Mouse (Mus musculus) frontal cortex, postnatal 36 days (tissue): ENCODE data around the gene Tnfsf4.
A peak's percentile ranks its signal among the peaks of the same experiment; 100 is the strongest.

Experiments used
- DNase-seq, 2 experiments: peaks; one replicate each; pipeline ENCODE4 v3.0.0; 2022; ENCODE audit warnings: low spot score in 2 of 2

Tnfsf4 gene

DNA sequence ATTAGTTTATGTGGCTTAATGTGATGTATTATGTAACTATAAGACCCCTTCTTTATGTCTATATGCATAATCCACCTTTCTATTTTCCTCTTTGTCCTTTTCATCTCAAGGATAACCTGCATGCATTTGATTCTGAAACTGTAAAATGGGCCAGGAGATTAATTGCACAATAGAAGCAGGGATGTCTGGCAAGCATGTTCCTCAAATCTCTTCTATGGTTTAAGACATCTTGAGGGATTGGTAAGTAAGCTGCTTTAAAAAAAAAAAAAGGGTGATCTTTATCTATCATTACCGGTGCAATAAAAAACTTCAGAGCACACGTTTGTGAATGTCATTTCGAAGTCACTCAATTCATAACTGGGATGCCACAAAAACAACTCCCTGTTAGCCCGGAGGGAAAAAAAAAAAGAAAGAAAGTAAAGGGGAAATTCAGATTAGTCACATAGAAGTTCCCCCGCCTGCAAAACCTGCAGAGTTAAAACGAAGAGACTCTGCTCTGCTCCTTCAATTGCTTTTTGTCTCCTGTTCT, at the start of gene Tnfsf4:
Tnfsf4 (plus strand) TSS at position 479 of the 529 bp plus-strand sequence.
- no peak for DNase-seq

DNA sequence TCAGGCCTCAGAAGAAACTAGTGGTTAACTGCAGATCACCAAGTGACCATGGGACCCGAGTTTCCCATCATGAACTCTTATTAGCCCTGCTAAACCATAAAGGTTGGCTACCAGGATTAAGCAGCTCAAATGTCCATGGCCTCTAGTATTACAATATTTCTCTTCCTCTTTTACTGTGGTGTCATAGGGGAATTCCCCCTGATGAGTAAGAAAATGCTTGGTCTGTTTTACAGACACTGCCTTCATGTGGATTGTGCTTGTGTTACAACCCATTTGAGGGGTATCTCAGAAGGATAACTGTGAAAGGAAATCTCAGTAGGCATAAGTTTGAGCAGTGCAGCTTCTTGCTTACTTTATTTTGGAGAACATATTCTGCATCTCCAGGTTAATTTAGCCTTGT, 44.2 kb upstream of the Tnfsf4 start:
- no peak for DNase-seq

DNA sequence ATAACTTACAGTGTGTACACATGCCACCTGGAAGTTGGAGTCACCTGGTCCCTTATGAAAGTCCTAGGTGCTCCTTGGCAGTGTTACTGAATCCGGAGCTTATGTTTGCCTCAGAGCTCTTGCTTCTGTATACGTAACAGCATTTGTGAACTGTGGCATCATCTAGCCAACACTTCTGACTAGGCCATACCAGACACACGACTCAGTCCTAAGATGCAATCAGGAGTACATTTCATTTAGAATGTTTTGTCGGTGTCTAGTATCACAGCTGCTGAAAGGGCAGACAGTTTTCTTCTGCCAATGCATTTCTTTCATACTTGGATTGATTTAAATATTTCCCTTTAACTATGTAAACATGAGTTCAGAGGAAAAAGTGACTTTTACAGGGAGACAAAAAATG, 30.2 kb upstream of the Tnfsf4 start:
- DNase-seq = no peak

DNA sequence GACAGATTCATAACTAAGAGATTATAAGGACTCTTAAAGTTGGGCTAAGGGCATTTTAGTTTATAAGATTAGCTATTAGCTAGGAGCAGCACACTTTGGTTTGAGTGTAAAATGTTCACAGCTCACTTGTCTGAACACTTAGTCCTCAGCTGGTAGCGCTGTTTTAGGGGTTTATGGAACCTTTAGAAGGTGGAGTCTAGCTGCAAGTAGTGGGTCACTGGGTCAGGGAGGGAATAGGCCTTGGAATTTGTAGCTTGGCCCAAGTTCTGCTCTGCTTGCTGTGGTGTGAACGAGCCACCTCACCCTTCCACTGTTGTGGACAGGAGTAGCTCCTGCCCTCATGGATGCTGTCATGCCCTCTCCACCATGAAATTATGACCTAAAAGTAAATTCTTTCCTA, 23.3 kb upstream of the Tnfsf4 start:
- DNase-seq = no peak

DNA sequence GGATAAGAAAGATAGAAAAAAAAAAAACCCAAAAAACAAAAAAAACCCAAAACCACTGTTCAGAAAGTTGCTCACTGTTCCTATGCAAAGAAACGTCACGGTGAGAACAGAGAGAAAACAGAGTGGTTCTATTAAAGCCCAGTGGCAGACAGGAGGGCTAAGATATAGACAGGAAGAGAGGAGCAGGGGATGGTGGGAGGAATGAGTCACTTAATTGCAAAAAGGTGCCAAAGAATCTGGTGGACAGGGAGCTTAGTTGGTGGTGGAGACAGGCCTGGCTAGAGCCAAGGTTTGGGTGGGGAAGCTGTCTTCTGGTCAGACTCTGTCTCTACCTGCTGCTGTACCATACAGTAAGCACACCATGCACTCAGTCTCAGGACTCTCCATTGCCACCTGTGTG, 19.3 kb upstream of the Tnfsf4 start:
- DNase-seq = no peak

DNA sequence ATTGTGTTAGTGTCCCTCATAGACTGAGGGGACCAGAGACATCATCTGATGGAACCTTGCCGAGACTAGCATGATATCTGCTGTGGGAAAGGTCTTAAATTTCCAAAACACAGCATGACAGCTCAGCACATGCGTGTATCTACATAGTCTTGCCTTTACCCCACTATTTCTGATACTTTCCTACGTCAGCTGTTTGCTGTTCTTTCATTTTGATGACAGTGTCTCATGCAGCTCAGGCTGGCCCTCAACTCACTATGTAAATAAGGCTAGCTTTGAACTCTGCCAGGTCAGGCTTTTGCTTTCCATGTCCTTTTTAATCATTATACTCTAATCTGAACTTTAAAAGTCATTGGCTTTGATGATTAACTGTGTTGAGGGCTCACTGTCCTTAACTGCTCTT, 16.6 kb upstream of the Tnfsf4 start:
- no peak for DNase-seq

DNA sequence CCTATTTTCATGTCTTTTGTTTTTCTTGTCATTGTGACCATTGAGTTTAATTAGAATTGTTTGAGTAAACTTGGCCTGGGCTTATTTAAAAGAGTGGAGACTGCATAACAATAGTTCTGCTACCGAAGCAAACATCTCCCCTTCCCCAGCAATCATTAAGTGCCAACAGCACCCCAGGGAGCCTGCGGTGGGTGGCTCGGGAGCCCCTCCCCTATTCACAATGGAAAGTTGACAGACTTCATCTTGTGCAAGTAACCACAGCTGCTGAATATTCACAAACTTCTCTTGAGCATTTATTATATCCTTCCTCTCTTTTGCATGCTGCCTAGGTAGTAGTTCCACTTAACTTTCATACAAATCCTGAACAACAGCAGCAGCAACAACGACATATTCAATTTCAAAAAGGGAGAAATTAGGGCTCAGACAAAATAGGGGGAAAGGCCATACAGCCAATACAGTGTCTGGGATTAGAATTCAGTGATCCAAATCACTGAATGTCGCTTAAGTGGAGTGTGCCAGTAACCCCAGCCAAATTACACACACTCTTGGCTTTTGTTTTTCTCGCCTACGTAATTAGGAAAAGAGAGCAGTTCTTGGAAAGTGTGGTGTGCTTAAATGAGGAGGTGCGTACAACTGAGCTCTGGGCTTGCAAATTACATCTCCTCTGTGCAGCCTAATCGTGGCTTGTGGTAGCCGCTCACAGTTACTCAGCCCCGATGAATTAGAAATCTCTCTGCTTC, 15.4 kb upstream of the Tnfsf4 start:
- DNase-seq = peak; percentile 3 to 4

DNA sequence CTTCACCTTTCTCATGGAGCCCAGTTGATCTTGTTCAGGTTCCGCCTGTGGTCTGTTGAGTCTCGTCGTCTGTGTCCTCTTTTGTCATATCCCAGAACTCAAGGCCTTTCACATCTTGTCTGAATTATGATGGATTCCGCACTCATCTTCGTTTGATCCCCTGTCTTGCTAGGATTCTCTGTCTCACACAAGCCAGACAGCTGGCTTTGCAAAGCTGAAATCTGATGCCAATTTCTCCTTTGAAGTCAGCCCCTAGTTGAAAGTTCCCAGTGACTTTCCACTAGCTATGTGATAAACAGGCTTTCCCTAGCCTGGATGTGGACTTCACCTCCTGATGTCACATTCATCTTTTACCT, 14.8 kb upstream of the Tnfsf4 start:
- no peak for DNase-seq

DNA sequence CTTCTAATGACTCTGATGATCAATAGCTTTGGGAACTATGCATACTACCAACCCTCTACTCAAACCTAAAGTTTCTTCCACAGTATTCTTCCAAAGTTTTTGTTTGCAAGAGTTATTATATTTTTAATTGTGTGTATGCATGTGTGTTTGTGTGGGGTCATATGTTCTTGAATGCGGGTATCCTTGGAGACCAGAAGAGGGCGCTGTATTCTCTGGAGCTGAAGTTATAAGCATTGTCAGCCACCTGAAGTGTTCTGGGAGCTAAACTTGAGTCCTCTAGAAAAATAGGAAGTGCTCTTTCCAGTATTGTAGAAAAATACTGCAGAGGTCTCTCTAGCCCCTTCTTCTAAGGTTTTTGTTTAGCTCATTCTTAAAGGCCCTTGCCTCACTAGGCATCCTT, 5.1 kb upstream of the Tnfsf4 start:
- DNase-seq = no peak

DNA sequence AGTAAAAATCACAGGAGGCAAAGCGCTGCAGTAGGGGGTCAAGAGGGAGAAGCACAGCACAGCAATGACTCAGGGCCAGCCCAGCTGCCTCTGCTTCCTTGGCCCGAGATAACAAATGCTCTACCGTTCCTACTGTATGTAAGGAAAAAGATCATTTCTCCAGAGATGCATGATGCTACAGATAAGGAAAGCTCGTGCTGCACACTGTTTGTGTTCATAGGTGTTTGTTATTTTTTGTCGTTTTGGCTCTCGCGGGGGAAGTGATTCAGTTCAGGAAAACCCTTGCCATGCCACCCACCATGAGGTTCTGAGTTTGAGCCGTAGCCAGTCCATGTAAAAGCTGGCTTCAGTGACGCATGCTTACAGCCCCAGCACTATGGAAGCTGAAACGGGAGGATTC, 2.3 kb upstream of the Tnfsf4 start:
- no peak for DNase-seq

DNA sequence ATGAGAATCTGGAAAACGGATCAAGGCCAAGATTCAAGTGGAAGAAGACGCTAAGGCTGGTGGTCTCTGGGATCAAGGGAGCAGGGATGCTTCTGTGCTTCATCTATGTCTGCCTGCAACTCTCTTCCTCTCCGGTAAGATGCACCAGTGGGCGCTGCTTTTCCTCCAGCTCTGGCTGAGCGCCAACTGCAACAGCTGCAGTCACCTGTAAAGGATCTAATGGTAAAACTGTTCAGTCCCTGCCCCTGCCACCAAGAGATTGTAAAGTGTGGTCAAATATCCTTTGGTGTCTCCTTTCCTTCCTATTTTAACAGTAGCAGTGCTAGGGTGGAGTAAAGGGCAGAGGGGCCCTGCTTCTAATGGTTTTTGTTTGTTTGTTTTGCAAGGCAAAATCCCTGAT, 401 bp downstream of the Tnfsf4 start:
- no peak for DNase-seq

DNA sequence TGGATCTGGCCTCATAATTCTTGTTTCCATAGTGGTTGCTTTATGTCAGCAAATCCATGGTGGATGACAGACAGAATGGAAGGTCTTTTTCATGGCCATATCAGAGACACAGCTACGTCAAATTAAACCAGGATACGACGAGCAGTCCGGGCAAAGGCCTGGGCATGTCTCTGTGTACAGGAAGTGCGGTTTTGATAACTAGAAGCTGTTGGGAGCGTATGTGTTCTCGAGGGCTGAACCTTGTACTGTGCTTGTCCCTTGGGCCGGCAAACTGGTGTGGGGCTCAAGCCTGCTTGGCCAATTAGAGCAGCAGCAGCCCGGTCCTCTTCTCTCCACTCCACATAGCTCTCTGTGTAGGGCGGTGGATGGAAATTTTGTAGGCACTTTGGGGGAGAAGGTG, 1.1 kb downstream of the Tnfsf4 start:
- DNase-seq = no peak

DNA sequence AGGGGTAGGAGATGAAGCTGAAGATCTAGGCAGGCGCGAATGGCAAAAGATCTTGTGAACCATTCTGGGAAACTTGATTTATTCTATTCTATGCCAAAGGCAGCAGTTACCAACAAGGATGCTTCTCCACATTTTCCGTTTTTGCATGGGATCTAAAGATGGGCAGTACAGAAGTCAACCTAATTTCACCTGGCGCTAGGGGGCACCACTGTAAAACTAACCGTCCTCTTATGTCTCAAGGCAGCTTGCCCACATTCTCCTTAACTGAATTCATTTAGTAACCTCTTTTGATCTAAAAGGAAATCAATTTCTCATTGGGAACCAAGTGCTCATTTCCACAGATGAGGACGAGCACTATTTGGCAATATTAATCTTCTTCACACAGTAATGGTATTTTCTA, 4.9 kb downstream of the Tnfsf4 start:
- DNase-seq = peak; percentile 79 to 89

DNA sequence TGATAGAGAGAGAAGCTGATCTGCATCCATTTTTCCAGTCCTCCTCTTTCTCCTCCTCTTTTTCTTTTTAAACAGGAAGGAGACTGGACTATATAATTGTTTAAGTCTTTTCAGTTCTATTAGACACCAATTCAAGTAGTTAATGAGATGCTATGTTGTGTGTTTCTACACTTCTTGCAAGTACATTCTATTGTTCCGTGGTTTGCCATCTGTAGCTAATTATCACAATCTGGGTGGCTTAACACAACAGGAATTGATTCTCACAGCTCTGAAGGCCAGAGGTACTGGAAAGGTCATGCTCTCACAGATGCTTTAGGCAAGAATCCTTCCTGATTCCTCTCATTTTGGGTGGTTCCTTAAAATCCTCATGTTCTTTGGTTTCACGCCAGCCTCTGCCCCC, 7.9 kb downstream of the Tnfsf4 start:
- no peak for DNase-seq

DNA sequence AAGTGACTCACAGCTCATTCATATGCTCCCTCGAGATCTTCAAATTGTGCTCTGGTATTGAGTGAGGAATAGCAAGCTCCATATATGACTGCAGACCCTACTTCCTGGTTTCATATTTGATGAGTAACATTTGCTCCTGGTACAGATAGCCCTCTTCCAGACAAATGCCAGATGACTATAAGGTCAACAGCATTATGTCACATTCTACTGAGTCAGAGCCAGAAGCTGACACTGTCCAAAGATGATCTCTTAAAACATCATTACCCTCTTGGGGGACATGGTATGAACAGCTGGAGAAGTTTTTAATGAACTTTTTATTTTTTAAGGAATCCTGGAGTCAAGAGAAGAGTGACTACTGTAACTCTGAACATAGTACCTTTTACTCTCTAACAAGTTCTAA, 11.3 kb downstream of the Tnfsf4 start:
- DNase-seq = no peak

DNA sequence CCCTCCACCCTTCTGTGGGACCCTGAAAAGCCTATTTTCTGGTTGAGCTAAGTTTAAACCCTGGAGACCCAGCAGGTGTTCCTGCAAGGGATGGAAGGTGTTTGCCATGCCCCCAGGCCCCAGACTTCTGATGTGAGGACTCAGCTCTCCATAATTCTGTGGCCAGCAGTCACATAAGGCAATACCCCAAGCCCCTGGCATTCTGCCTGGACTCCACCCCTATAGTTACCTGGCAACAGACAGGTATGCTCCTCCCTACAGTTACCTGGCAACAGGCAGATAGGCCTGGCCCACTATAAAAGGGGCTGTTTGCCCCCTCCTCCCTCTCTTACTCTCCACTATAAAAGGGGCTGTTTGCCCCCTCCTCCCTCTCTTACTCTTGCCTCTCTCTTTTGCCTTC, 24.7 kb downstream of the Tnfsf4 start:
- DNase-seq = no peak

DNA sequence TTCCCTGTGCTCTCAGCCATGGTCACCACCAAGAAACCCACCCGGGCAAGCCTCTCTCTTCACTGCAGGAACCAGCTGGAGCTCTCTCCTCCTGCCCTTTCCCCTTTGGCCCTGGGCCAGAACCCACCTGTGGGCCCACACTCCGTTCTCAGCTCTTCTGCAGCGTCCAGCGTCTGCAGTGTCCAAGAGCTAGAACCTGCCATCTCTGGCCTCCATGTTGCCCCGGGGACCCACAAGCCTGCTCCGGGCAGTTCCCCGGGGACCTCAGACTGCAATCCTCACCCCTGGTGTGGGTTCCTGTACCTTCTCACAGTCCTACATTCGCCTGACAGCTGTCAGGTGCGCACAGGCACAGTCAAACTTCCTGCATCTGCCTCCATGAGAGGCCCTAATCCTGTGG, 25.4 kb downstream of the Tnfsf4 start:
- no peak for DNase-seq

DNA sequence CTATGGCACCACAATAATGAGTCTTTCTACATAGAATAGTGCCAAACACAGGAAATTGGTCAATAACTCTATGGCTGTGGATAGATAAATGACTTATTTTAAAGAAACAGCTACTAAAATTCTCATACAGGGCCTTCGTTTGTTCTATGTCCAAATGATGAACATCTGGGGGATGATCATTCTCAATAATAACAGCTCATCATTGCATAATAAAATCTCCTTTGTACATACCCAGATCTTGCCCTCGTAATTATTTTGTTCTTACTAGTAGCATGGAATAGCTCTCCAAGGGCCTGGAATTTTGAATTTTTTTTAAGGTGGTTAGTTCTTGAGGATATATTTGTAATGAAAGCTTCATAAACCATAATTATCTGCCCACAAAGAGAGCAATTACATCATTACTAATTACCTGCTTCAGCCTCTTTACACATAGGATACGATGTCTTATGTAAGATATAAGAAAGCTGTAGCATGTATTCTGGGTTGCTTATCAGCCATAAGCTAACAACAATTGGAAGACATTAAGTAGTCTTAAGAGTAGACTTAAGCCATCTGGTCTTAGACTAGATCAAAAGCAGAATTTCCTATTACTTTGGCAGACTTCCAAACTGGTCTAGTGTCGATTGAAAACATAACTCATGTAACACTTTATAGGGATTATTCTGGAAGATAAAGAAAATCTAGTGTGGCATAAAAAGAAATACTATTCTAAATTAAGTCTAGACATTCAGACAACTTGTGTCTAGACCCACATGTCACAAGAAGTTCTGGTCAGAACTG, 31.3 kb downstream of the Tnfsf4 start:
- no peak for DNase-seq

DNA sequence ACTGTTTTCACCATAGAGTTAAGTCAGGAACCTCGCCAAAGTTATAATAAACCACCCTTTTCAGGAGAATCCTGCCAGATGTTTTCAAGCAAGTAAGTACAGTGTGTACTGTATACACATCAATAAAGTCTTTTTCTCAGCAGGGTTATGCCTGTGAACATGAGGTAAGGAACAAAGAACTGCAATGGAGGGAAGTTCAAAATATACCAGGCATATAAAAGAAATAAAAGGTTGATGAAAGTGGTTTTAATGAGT, 31.8 kb downstream of the Tnfsf4 start:
- DNase-seq = no peak

DNA sequence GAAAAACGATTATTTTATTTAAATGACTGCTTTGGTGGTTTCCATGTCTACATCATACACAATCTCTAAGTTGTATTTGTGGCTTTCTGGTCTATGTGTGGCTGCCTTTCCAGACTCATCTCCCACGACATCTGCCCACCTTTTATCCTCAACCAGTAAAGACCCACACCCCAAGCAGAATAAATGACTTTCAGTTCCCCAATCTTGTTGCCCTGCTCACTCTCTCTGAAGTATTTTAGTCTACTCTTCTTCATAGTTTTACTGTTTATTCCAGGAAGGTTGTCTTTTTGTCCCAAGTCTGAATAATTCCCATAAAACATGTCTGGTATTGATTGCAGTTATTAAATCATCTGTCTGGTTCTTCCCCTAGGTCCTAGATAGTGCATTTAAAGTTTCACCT, 40.6 kb downstream of the Tnfsf4 start:
- DNase-seq = no peak

DNA sequence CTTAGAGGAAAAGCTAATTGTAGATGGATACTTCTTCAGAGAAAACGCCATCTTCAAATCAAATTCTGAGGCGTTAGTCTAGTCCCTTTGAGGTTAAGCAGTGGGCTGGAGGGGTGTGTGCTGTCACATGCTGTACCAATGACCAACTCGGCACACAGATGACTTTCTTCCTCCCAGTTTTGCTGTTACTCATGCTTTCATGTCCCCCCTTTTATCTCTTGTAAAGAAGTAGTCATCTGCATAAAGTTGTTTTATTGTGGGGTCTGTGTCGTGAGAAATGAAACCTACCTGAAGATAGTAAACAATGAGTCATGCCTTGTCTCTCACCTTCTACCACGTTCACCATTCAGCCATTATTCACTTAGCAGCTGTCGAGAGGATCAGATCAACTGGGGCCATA, 41.3 kb downstream of the Tnfsf4 start:
- no peak for DNase-seq

DNA sequence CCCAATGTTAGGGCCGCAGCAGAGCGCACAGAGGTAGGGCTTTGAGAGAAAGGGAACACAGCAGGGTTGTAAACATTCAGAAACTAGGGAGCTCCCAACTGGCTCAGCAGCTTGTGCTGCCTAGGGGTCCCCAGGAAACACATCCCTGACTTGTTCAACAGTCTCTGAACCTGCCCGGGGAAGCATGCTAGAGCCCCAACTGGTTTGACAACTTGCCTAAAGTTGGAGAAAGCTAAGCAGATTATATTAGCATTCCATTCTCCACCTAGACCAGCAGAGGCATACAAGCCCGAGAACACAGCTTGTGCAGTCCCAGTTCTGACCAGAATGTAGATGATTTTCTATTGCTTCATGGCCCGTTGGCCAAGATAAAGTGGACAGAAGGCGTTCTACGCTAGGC, 49.6 kb downstream of the Tnfsf4 start:
- DNase-seq = no peak

DNA sequence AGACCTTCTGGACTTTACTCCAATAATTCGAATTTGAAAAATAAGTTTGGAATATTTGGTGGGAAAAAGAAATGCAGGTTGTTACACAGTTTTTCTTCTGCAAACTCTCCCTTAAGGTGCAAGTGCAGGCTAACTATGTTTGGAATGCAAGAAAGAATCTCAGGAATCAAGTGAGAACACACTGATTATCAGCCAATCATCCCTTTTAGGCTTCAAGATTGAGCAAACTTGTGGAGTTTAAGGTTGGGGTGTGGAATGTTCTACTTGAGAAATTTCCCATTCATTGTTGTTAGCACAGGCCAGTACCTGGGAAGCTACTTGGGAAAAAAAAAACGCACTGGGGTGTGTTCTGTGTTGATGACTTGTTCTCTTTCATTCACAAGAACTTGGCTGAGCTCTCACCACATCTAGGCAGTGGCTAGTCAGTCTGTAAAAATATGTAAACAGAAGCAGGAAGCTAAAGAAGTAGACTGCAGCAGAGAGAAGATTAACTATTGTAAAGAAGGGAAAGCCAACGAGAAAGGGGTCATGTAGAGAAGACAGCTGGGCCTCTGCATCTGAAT, 56.6 kb downstream of the Tnfsf4 start:
- DNase-seq = no peak
